Mouse (Mus musculus) forebrain, embryonic 15.5 days (tissue): ENCODE results near the gene Akap2. TPM values are rescaled to one million over a fixed set of nuclear protein-coding genes. Genes with fewer than 3 reads are reported as not detected.

Experiments
- ATAC-seq: fragments of 200-750 bp; cut with Nextera tagmentation; replicated peaks from 2 replicates; pipeline ENCODE4 v1.8.0; 2017; ENCODE audit warnings: mild to moderate bottlenecking, moderate TSS enrichment, moderate library complexity
- H3K27ac ChIP-seq: fragments of 300-500 bp; sonication (generic); replicated peaks from 2 replicates; pipeline ENCODE4 v1.5.1; 2015; ENCODE audit warnings: mild to moderate bottlenecking, inconsistent platforms
- H3K27me3 ChIP-seq: fragments of 300-500 bp; sonication (generic); 2 replicates; pipeline ENCODE4 v1.6.1; 2015; ENCODE audit warnings: inconsistent platforms
- H3K36me3 ChIP-seq: fragments of 300-500 bp; sonication (generic); 2 replicates; pipeline ENCODE4 v1.6.1; 2015; ENCODE audit warnings: mild to moderate bottlenecking, inconsistent platforms
- H3K4me1 ChIP-seq: fragments of 300-500 bp; sonication (generic); 2 replicates; pipeline ENCODE4 v1.6.1; 2015; ENCODE audit warnings: inconsistent platforms
- H3K4me2 ChIP-seq: fragments of 300-500 bp; sonication (generic); replicated peaks from 2 replicates; pipeline ENCODE4 v1.6.1; 2015; ENCODE audit warnings: mild to moderate bottlenecking, inconsistent platforms
- H3K4me3 ChIP-seq: fragments of 300-500 bp; sonication (generic); 2 replicates; pipeline ENCODE4 v1.5.1; 2015; ENCODE audit warnings: mild to moderate bottlenecking, inconsistent platforms
- H3K9ac ChIP-seq: fragments of 300-500 bp; sonication (generic); replicated peaks from 2 replicates; pipeline ENCODE4 v1.6.1; 2015; ENCODE audit warnings: mild to moderate bottlenecking, inconsistent platforms
- H3K9me3 ChIP-seq: fragments of 300-500 bp; sonication (generic); 2 replicates; pipeline ENCODE4 v1.6.1; 2016; ENCODE audit warnings: inconsistent platforms
- WGBS: fragments of 180-500 bp; shearing (Covaris S2); methylation state at CpG from one replicate; pipeline ENCODE4 v1.1.7; 2015; ENCODE audit warnings: mixed read lengths; 5-methylcytosine and 5-hydroxymethylcytosine counted together
- polyA plus RNA-seq: library from polyadenylated mRNA; unstranded; fragments of >200 nt; fragmentation: Nextera tagmentation; extraction: Ambion mirVana; gene quantifications from 2 replicates; pipeline ENCODE4 v1.2.1, GENCODE M21; 2015

Akap2 gene
- polyA plus RNA-seq, 1 experiment from 2014 or later, result 6.5 TPM

DNA sequence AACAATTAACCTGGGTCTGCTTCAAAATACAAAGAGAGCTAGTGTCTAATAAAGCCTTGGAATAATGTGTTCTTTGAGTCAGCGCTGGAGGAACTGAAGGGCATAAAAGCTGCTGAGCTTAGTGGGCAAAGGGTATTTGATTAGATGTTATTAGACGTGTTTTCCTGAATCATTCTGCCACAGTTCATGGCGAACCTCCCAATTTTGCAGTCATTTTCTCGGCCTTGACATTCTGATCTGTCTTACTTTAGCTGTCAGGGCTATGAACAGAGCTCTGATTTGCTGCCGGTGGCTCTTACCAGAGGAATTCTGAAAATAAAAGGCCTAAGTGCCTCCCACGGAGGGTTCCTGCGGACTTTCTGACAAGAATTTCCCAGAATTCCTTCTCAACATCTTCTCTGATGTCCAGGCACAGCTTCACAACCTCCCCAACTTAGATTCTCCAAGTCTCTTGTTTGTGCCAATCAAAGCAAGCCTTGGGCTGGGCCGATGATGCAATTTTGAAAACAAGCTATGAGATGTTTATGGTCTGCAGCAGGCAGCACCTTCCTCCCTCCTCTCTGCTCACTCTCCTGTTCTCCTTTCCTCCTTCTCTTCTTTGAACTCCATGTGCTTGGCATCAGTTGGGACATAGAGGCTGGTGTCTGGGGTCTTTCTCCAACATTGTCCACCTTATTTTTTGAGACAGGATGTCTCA lies 21.5 kb downstream of the Akap2 start:
- Histone ChIP-seq H3K4me3 (no peak overlapping the region), H3K27me3 (no peaks in the 10 kb centered on the region), H3K27ac (no peak overlapping the region), H3K4me1 (peaks cover 9% of the 10 kb centered on the region), H3K9ac (no peak overlapping the region), H3K9me3 (no peaks in the 10 kb centered on the region), H3K36me3 (no peaks in the 10 kb centered on the region), H3K4me2 (no peak overlapping the region)
- WGBS, result 7% methylated on average over 8 of the region's 8 CpGs
- ATAC-seq, result no peak

DNA sequence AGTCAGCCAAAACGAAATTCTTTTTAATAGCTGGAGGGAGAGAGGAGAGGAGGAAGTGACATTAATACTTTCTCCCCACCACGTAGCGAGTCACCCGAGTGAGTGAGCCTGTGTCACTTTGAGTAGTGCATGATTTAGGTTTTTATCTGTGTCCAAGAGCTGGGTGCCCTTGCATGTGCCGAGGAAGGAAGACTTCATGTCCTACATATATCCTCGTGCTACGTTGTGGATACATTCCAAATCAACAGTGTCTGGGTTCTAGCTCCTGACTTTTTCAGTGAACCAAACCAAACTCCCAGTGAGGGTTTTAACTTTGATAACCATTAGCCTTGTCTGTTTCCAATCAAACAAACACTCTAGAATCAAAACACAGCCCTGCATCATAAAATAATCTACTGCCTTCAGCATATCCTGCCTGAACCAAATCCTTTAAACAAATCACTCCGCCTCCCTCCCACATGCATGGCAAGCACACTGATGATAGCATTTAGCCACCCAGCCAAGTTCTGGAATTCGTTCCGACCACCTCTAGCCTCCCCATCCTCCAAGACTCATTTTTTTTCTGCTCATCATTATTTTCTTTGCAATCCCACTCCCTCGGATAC lies 26.0 kb downstream of the Akap2 start:
- Histone ChIP-seq H3K9me3 (no peaks in the 10 kb centered on the region), H3K27me3 (no peaks in the 10 kb centered on the region), H3K27ac (no peak overlapping the region), H3K4me1 (peaks cover 9% of the 10 kb centered on the region), H3K4me2 (no peak overlapping the region), H3K36me3 (no peaks in the 10 kb centered on the region), H3K9ac (no peak overlapping the region), H3K4me3 (no peak overlapping the region)
- no peak for ATAC-seq
- WGBS, result 82% methylated on average over 11 of the region's 11 CpGs

DNA sequence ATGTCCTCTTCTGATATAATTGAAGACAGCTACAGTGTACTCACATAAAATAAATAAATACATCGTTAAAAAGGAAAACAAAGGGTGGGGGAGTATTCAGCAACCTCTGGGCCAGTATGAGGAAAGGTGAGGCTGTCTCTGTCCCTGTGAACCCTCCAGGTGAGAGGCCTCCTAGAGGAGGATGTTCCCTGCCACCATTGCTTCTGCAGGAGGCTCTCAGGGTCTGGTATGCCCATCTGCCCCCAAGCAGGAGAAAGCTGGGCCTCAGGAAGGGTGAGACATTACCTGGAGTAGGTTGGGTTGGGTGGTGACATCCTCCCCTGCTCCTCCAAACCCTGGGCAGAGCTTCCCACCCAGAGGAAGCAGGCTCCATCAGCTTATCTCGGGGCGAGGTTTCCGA lies 33.2 kb downstream of the Akap2 start:
- Histone ChIP-seq H3K36me3 (no peaks in the 10 kb centered on the region), H3K4me2 (no peak overlapping the region), H3K9me3 (no peaks in the 10 kb centered on the region), H3K9ac (no peak overlapping the region), H3K4me3 (no peak overlapping the region), H3K4me1 (no peaks in the 10 kb centered on the region), H3K27me3 (no peaks in the 10 kb centered on the region), H3K27ac (no peak overlapping the region)
- WGBS, result 86% methylated on average over 4 of the region's 4 CpGs
- no peak for ATAC-seq

DNA sequence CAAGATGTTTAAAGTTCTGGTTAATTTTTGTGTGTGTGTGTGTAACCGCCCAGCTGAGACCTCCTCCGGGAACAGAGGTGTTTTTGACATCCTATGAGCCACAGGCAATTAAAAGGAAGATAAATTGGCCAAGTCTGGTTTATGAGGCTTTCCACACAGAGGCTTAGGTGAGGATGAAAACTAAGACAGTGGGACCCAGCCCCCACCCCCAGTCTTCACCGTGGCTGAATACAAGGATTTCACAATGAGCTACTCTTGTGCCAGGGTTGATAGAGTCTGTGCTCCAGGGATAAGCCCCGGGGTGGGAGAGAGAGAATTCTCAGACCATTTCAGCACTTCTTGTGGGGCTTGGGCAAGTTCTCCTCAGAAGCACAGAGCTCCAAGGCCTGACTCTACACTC lies 33.6 kb downstream of the Akap2 start:
- no peak overlapping the region for H3K4me3 ChIP-seq
- H3K9me3 ChIP-seq, result no peaks in the 10 kb centered on the region
- no peak overlapping the region for H3K9ac ChIP-seq
- H3K36me3 ChIP-seq, result no peaks in the 10 kb centered on the region
- no peak overlapping the region for H3K27ac ChIP-seq
- no peaks in the 10 kb centered on the region for H3K4me1 ChIP-seq
- no peaks in the 10 kb centered on the region for H3K27me3 ChIP-seq
- no peak overlapping the region for H3K4me2 ChIP-seq
- ATAC-seq, result no peak
- WGBS, result 60% methylated on average over 4 of the region's 4 CpGs

DNA sequence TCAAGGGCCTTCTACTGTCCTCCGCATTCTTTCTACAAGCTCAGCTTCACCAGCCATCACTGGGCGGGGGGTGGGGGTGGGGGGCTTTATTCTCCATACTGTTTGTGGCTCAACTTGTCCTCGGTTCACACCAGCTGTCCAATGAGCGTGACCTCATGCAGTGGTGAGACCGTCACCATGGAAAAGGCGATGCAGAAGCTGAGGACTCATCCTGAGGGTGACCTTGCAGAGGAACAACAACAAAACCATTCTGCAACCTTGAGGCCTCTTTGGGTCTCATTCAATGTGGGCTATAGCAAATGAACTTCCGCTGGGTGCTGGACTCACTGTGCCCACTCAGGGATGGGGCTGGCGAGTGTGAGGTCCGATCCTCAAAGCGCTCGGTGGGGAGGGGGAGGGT lies 34.1 kb downstream of the Akap2 start:
- no peak overlapping the region for H3K9ac ChIP-seq
- H3K4me2 ChIP-seq, result no peak overlapping the region
- H3K4me3 ChIP-seq, result no peak overlapping the region
- WGBS, result 90% methylated on average over 11 of the region's 11 CpGs
- no peak for ATAC-seq
- H3K36me3 ChIP-seq, result no peaks in the 10 kb centered on the region
- no peaks in the 10 kb centered on the region for H3K27me3 ChIP-seq
- H3K9me3 ChIP-seq, result no peaks in the 10 kb centered on the region
- no peaks in the 10 kb centered on the region for H3K4me1 ChIP-seq
- H3K27ac ChIP-seq, result no peak overlapping the region

DNA sequence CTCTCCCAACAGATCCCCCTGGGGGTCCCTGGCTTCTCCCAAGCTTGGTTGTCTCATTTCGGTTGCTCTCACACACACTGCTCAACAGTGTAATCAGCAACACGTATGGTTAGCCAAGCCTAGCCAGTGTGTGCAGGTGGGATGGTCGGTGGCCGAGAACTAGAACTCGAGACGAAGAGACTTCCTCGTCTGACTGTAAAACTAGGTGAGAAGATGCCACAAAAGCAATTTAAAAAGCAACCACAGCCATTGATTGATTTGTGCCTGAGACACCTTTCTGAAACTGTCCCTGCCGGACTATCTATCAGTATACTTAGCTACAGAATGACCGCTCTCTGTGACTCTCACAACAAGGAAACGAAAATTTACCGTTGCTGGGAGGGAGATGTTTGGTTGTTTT lies 37.6 kb downstream of the Akap2 start:
- H3K36me3 ChIP-seq, result no peaks in the 10 kb centered on the region
- no peaks in the 10 kb centered on the region for H3K4me1 ChIP-seq
- H3K9me3 ChIP-seq, result no peaks in the 10 kb centered on the region
- no peak overlapping the region for H3K27ac ChIP-seq
- no peaks in the 10 kb centered on the region for H3K27me3 ChIP-seq
- WGBS, result 93% methylated on average over 11 of the region's 11 CpGs
- ATAC-seq, result no peak
- no peak overlapping the region for H3K9ac ChIP-seq
- no peak overlapping the region for H3K4me2 ChIP-seq
- H3K4me3 ChIP-seq, result no peak overlapping the region

DNA sequence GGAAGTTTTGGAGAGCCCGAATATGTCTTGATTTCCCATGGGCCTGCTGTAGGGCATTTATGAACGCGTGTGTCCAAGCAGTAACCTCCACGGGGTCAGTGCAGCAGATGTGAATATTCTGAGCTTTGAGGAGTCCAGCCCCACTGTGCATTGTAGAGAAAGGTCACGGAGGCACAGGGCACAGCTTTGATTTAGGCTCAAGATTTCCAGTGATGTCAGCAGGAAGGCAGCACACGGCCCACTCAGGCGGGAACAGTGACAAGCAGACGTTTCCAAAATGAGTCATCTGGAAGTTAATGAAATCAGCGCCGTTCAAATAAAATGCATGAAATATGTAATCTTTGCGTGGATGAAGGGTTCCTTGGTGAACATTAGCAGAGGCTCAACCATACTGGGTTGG lies 40.5 kb downstream of the Akap2 start:
- no peak overlapping the region for H3K4me2 ChIP-seq
- H3K4me1 ChIP-seq, result no peaks in the 10 kb centered on the region
- H3K27ac ChIP-seq, result no peak overlapping the region
- no peaks in the 10 kb centered on the region for H3K9me3 ChIP-seq
- H3K9ac ChIP-seq, result no peak overlapping the region
- H3K27me3 ChIP-seq, result no peaks in the 10 kb centered on the region
- H3K4me3 ChIP-seq, result no peak overlapping the region
- ATAC-seq, result no peak
- WGBS, result 72% methylated on average over 11 of the region's 11 CpGs
- no peaks in the 10 kb centered on the region for H3K36me3 ChIP-seq

DNA sequence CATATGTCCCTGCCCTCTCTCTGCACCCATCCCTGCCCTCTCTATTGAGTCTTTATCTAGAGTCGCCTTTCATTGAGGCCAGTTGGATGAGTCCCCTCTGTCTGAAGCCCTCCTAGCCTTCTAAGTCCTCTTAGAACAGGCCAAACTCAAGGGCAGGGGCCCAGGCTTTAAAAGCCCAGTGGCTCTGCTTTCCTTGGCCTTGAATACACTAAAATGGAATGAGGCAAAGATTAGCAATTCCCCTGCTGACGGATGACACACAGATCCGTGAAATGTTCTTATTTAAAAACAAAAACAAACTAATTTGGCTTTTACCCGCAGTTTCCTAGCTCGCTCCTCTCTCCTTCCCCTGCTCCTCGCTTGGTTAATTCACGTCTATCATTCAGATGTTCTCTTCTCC lies 45.0 kb downstream of the Akap2 start:
- no peak overlapping the region for H3K27ac ChIP-seq
- no peaks in the 10 kb centered on the region for H3K36me3 ChIP-seq
- no peaks in the 10 kb centered on the region for H3K4me1 ChIP-seq
- no peaks in the 10 kb centered on the region for H3K9me3 ChIP-seq
- H3K9ac ChIP-seq, result no peak overlapping the region
- H3K4me3 ChIP-seq, result no peak overlapping the region
- ATAC-seq, result no peak
- no peak overlapping the region for H3K4me2 ChIP-seq
- no peaks in the 10 kb centered on the region for H3K27me3 ChIP-seq
- 56% methylated on average over 7 of the region's 7 CpGs for WGBS

DNA sequence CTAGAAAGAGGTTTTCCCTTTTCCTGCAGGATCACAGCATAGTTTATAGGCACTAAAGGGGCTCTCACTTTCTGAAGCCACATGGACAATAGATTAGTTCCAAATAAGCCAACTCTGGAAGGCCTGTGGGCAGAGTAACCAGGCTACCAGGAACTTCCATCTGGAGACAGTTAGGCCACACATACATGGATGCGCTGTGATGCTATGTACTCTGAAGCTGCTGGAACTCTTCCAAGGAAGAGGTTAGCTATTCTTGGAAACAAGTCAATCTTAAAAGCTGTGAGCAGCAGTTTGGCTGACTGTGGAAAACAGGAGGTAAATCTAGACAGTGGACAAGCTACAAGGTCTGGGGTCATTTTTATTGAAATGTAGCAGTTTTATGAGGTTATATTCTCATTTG lies 46.9 kb downstream of the Akap2 start:
- 58% methylated on average over 1 of the region's 1 CpGs for whole genome bisulfite sequencing
- Histone ChIP-seq H3K4me1 (no peaks in the 10 kb centered on the region), H3K9me3 (no peaks in the 10 kb centered on the region), H3K27ac (no peak overlapping the region), H3K4me3 (no peak overlapping the region), H3K27me3 (no peaks in the 10 kb centered on the region), H3K36me3 (no peaks in the 10 kb centered on the region), H3K4me2 (no peak overlapping the region), H3K9ac (no peak overlapping the region)
- ATAC-seq, result no peak

DNA sequence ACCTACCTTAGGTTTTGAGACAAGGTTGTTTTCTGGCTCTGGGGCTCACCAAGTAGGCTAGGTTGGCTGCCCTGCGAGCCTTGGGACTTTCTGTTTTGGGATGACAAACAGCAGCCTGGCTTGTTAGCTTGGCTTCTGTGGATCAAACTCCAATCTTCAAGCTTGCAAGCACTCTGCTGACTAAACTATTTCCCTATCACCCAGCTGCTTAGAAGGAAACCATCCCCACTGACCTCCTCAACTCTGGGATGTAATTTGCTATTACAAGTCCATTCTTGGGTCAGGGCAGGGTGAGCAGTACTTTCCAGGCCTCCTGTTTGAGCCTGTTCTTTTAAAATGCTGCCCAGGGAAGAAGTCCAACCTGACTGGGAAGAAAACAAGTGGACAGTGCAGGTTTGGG lies 47.5 kb downstream of the Akap2 start:
- Histone ChIP-seq H3K27ac (no peak overlapping the region), H3K36me3 (no peaks in the 10 kb centered on the region), H3K4me3 (no peak overlapping the region), H3K4me1 (no peaks in the 10 kb centered on the region), H3K27me3 (no peaks in the 10 kb centered on the region), H3K4me2 (no peak overlapping the region), H3K9ac (no peak overlapping the region), H3K9me3 (no peaks in the 10 kb centered on the region)
- 90% methylated on average over 1 of the region's 1 CpGs for WGBS
- ATAC-seq, result no peak

DNA sequence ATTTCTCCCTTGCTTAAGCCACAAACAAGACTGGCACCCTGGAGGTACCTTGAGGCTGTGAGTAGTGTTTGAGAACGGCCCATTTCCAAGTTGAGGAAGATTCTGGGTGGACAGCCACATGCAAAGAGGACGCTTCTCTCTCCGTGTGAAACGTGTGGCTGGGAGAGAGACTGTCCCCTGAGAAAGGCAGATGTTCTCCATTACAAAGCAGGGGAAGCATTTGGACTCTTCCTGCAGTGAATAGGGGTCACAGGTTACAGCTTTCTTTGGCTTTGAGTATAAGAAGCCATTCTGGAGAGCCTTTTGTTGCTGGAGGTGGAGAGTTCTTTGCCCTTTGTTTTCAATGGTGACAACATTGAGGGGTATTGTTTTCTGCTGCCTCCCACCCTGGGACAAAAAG lies 48.3 kb downstream of the Akap2 start:
- no peaks in the 10 kb centered on the region for H3K36me3 ChIP-seq
- H3K9ac ChIP-seq, result no peak overlapping the region
- ATAC-seq, result no peak
- WGBS, result 15% methylated on average over 4 of the region's 4 CpGs
- H3K27me3 ChIP-seq, result no peaks in the 10 kb centered on the region
- H3K27ac ChIP-seq, result no peak overlapping the region
- no peak overlapping the region for H3K4me2 ChIP-seq
- no peaks in the 10 kb centered on the region for H3K9me3 ChIP-seq
- no peaks in the 10 kb centered on the region for H3K4me1 ChIP-seq
- H3K4me3 ChIP-seq, result no peak overlapping the region

DNA sequence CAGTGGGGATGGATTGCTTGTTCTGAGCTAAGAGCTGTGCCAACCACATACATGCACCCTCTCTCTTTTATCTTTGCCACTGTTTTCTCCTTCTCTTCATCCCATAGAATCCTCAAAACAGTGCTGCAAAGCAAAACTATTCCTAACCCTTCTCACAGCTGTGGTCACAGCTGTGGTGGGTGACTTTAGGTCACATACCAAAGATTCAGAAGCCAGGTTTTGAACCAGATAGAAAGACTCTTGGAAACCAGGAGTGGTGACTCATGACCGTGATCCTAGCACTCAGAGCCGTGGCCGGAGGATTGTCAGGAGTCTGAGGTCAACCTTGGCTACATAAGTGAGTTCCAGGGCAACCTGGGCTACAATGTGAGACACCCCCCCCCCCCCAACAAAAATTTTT lies 51.5 kb downstream of the Akap2 start:
- Histone ChIP-seq H3K4me1 (no peaks in the 10 kb centered on the region), H3K9me3 (no peaks in the 10 kb centered on the region), H3K9ac (no peak overlapping the region), H3K36me3 (no peaks in the 10 kb centered on the region), H3K4me2 (no peak overlapping the region), H3K27ac (no peak overlapping the region), H3K27me3 (no peaks in the 10 kb centered on the region), H3K4me3 (no peak overlapping the region)
- ATAC-seq, result no peak
- 88% methylated on average over 3 of the region's 3 CpGs for WGBS

DNA sequence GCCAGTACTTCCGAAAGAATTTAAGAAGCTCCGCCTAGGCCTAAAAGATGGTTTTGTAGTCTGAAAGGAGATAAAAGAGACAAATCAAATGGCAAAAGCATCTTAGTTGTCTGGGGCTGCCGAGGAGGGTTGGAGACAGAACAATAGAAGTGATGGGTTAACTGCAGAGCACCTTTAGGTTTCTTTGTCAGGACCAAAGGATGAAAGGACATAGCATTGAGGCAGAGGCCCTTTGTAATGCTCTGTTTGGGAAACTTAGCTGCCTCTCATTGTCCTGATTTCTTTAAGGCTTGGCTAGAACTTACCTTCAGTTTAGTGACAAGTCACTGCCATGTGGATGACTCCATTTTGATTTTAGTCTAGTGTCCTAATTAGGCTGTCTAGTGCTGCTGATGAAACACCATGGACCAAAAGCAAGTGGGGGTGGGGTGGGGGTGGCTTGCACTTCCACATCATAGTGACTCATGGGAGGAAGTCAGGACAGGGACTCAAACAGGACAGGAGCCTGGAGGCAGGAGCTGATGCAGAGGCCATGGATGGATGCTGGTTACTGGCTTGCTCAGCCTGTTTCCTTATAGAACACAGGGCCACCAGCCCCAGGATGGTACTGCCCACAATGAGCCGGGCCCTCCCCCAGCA lies 52.8 kb downstream of the Akap2 start:
- Histone ChIP-seq H3K4me1 (no peaks in the 10 kb centered on the region), H3K27me3 (no peaks in the 10 kb centered on the region), H3K36me3 (no peaks in the 10 kb centered on the region), H3K4me3 (no peak overlapping the region), H3K27ac (no peak overlapping the region), H3K9ac (no peak overlapping the region), H3K9me3 (no peaks in the 10 kb centered on the region), H3K4me2 (no peak overlapping the region)
- no peak for ATAC-seq
- WGBS, result 54% methylated on average over 4 of the region's 4 CpGs
